Mouse (Mus musculus): ENCODE measurements around the gene Fam71e2. TPM values are rescaled to one million over a fixed set of nuclear protein-coding genes. Genes with fewer than 3 reads are reported as not detected.

The Fam71e2 gene
- total RNA-seq, 4 experiments from 2014 or later, result not detected

DNA sequence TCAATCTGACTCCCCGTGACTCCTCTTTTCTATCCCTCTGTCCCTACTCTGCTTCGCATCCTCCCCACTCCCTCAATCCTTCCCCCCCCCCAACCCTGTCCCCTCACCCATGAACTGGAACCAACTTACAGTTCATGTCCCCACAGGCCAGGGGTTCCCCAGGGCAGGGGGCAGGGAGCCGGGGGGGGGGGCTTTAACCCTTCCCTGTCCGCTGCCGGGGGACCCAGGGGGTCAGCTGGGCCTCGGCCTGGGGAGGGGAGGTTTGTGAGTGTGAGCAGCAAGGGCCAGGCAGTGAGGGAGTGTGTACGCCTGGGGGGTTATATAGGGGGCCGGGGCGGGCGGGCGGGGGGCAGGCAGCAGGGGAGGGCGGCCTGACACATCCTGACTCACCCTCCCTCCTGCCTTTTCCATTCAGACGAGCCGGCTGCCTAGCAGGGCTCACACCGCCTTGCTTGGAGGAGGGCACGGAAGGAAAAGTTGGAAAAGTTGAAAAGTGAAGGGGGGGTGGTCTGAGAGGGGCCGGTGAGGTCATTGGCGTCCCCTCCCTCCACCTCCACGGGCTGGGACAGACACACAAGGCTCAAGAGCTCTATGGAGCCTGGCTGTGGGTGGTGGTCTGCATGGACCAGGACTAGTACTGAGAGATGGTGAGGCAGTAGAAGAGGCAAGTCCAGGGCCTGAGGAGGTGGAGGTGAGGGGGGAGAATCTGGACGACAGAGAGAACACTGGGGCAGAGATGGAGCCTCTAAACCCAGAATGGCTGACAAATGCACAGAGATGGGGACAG, 6.9 kb upstream of the Fam71e2 start:
- no peak for DNase-seq

- no peak for DNase-seq
Measured at GRCm38 (mm10) chr7:4776861-4777830, 6.0 kb upstream of the Fam71e2 start.

DNA sequence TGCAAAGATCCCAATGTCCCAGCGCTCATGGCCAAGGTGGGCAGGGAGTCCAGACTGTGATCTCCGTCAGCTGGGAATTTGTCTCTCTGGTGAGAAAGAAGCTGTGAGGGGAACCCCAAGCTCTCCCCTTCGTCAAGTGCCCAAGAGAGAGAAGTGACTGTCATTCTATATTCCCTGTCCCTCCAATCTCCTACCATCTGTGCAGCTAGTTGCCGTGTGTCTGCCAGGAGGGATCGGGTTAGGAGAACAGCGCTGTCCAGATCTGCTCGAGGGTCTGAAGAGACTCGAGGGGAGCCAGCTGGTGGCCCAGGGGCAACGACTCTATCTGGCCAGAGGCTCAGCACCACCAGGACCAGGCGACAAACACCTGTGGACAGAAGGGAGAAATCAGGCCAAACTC, 5.0 kb upstream of the Fam71e2 start:
- DNase-seq, result no peak

GRCm38 (mm10) chr7:4764946-4765710, 6.0 kb downstream of the Fam71e2 start:
- no peak for DNase-seq

GRCm38 (mm10) chr7:4759670-4760069, 11.4 kb downstream of the Fam71e2 start:
- no peak for DNase-seq

DNA sequence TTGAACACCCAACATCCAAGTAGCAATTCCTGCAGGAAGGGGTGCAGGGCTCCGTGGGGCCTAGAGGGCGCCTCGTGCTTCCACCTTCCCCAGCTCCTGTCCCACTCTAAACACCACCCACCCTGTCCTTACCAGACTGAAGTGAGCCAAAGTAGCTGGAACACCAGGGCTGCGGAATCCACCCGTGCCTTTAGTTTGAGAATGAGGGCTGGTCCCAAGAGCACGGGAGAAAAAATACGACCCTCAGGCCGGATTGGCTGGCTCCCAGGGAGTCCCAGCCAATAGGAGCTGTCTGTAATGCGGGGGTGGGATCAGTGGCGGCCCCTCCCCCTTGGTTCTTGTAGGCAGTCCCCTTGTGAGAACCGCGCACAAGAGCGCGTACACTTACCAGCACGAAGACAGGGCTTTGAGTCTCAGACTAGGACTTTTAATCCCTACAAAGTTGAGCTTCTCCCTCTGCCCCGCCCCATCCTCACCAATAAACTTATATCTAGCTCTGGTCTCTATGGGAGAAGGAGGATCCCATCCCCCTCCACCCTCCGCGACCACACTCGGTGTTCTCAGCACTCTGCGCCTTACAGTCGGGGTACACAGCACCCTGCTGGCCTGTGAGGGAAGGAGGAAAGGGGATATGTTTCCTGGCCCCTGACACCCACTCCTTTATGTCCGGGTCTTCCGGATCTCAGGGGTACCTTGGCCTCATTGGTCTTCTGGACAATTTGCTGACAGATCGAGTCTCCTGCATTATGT, 18.1 kb downstream of the Fam71e2 start, which contains the start of gene Cox6b2:
TSS of gene Cox6b2 (minus strand) at position 274 of the 750 bp plus-strand sequence.
- peak; percentile 38 for DNase-seq

DNA sequence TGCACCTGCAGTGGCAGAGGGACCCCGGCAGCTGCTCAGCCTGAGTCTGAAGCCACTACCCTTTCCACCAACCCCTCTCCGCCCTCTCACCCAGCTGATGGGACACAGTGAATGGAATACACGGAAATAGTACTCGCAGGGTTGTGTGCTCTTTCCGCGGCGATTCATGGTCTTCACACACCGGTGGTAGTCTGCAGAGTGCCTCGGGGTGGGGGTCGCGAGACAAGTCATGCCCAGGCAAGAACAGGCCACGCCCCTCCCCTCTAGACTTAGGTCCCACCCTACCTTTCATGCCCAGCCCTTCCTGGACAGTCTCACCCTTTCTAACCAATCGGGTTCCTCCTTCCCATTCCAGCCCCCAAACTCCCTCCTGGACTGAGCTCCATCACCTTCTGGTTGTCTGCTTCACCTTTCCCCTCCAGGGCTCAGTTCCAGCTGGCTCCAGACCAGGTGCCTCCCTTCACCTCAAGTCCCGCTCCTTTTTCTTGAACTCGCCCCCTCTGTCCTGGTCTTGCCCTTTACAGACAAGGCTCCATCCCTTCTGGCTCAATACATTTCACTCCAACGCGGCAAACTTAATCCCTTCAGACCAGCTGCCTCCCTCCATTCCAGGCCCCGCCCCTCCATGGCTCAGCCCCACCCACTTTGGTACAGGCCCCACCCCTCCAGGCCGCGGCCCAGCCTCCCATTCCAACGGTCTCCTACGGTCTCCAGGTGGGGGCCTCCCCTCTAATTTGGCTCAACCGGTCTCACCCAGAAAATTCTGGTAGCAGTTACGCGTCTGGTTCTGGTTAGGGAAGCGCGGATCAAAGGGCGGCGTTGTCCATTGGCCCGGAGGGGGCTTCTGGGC, 18.9 kb downstream of the Fam71e2 start:
- DNase-seq, result no peak

DNA sequence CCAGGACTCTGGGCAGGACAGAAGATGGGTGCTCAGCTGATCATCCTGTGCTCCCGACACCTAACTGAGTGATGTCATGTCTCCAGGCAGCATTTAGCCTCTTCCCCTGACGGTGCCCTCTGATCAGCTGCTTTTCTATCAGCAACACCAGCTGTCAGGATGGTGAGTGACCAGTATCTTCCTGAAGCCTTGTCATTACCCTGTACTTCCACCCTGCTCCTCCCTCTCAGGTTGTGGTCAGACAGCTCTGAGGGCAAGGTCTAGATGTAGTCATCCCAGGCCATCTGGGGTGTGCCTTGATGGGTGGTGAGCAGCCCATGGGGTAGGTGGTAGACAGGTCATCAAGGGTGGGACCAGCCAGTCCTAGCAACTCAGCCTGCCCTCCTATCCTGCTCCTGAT, 21.9 kb downstream of the Fam71e2 start:
- no peak for DNase-seq

GRCm38 (mm10) chr7:4748321-4748720, 22.8 kb downstream of the Fam71e2 start:
- DNase-seq, result no peak

DNA sequence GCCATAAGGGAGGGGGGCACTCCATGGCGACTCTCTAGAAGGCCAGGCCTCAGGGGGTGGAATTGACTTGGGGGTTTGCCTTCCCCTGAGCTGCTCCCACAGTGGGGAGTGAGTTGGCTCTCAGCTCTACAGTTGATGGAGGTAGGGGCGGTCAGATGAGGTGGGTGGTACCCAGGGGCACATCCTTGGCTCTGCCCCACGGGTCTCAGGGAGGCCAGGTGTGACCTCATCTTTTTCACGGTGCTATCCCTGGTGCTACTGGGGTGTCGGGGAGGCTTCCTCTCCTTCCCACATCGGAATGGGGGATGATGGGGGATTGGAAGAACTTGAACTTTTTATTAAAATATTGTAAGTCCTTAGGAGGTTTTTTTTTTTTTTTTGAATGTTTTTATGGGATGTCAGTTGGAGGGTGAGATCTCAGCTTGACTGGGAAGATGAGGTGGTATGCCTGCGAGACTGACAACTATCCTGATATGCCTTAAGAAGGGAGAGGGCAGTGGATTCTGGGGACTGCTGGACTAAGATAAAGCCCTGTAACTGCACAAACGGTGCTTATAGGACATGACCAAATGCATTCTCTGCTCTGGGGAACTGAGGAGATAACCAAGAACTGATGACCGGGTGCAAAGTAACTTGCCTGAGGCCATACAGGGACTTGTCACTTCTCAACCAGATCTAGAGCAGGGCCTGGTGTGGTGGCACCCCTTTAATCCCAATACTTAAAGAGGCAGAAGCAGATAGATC, 23.8 kb downstream of the Fam71e2 start:
- no peak for DNase-seq

- DNase-seq, result no peak
Measured at GRCm38 (mm10) chr7:4746326-4746980, 24.6 kb downstream of the Fam71e2 start.

GRCm38 (mm10) chr7:4744886-4745285, 26.2 kb downstream of the Fam71e2 start:
- DNase-seq, result no peak

DNA sequence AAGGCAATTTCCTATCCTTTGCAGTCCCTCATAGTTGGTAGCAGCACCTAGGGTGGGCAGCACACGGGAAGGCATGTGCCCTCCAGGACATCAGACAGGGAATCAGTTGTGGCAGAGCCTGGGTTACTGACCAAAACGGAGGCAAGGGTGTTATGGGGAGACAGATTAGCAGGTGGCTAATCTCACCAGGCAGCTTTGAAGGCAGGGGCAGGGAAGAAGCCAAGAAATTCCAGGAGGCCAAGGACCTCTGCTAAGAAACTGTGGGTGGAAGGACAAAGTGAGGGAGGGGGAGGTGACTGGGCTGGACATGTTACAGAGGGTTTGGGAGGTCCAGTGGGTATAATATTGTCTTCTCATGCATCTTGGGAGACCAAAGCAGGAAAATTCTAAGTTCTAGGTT, 27.7 kb downstream of the Fam71e2 start:
- no peak for DNase-seq

GRCm38 (mm10) chr7:4742482-4742819, 28.7 kb downstream of the Fam71e2 start:
- no peak for DNase-seq

DNA sequence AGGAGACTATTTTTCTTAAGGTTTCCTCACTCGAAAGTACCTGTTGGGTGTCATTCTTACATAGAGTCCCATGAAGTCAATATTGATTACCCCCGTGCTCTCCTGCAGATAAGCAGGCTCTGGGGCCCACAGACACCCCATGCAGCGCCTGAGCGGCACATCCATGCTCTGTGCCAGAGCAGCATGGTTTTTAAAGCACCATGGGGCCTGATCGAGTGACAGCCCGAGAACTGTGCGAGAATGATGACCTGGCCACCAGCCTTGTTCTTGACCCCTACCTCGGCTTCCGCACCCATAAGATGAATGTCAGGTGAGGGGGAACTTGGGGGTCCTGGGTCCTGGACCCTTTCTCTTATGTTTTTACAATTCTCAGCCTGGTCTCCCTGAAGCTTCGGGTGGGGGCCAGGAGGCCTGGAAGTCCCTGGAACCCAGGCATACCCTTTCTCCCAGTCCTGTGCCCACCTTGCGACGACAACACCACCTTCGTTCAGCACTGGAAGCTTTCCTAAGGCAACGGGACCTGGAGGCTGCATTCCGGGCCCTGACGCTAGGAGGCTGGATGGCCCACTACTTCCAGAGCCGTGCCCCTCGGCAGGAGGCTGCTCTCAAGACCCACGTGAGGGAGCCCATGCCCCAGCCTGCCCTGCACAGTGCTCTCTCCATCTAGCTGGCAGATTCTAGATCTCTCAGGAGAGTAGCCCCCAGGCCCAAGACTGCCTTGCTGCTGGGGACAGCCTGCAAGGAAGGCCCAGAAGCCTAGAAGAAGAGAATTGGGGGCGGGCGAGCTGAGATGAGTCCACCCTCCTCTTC, 29.2 kb downstream of the Fam71e2 start:
- no peak for DNase-seq

DNA sequence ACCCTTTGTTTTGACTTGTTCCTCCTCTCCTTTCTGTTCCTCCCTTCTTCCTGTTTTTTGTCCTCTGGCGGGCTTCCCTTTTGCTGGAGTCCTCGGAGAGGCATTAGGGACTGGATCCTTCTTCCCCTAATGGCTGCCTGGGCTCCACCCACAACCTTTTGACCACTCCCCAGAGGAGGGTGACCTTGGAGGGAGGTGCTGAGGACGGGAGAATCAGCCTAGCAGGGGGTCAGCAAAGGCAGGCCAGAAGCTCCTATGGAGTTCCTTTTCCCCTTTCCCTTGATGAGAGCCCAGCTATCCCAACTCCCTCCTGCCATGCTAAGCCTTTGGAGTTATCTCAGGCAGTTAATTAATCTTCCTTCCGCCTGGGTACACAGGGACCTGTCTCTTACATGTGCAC, 30.0 kb downstream of the Fam71e2 start:
- peak; percentile 55 for DNase-seq

DNA sequence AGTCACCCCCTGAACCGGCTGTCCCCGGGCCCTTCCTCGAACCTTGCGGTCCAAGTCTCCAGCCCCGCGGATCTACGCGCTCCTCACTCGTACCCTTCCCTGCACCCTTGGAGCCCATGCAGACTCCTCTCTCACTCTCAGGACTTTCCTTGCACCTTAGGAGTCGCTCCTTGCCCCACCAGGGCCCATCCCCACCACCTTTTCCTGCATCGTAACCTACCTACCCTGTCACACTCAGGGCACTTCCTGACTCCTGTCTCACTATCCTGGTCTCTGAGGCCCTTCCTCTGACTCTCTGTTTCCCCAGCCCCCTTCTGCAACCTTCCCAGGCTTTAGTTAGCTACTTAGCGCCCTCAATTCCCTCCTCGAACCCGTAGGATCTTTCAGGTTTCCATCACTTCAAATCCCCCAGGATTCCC, 30.8 kb downstream of the Fam71e2 start:
- DNase-seq, result no peak

DNA sequence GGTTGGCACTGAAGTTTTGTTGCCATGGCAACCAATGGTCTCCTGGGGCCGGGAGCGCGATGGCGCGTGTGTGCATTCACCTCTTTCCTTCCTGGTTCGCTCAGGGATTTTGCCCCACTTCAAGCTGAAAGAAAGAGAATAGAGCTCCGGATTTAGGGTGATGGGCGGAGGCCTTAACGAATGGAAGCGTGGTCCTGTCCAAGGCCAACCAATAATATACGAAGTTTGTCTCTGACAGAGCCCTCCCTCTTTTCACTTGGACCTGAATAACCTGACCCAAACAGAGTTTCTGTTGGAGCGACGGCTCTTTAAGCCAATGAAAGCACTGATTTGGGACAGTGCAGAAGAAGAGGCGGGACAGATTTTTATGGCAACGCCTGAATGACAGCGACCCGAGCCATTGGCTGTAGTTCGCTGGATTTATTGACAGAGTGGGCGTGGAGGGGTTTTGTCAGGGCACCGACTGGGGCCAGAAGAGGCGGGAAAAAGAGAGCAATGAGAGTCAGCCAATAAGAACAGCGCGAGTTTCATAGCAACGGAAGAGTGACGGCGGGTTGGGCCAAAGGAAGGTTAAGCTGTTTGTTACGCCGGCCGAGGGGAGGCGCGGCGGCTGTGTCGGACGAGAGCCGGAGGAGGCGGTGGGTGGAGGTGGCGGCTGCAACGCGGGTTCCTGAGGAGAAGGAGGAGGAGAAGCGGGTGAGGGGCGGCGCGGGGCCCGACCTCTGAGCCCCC, 31.4 kb downstream of the Fam71e2 start, which contains the start of gene Kmt5c:
TSS of gene Kmt5c (plus strand) at position 572 of the 732 bp plus-strand sequence.
- peak; percentile 100 for DNase-seq
